ENCODE assay signal across 8 mouse cellular contexts in the genomic region with DNA sequence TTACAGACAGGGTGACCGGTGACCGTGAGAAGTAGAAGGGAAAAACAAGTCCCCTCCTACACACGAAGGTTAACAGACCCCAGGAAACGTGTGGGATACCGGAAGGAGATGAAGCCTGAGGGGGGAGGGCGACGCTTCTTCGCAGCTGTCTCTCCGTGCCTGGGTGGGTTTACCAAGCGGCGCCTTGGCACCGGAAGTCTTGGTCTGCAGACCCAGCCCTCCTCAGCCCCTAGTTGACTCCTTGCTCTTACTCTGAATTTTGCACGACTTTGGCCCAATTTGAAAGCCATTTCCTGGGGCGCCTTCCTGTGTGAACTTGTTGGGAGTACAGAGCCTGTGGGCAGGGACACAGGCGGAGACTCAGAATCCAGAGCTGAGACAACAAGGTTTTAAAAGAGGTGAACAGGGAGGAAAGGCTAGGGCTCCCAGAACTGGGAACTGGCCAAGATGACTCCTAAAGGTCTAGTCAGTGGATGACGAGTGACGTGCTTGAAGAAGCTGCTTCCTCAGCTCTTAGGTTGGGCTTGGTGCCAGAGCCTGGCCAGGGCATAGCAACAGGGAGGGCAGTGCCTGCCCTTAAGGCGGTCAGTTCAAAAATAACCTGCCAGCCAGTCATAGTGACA. TPM values are rescaled to one million over a fixed set of nuclear protein-coding genes. Genes with fewer than 3 reads are reported as not detected.
DNase-seq lines count a peak whose midpoint lies in the region; ATAC-seq and TF ChIP-seq lines count a peak whose summit lies in the region.
"Had no signal": no experiment of that assay in that cellular context is flagged by ENCODE, and none has a peak within 500 bp of the region (broad histone marks: within the 10 kb centered on the region; RNA-seq: fewer than 3 reads in every experiment).

No protein-coding gene starts in this region.

- no peaks in the 10 kb centered on the region for H3K27me3 ChIP-seq in MEL (ENCODE audit: control insufficient read depth in 1 of 2, insufficient read depth in 2 of 2, low read length in 2 of 2)
- H3K27me3 ChIP-seq in lung, embryonic 14.5 days (ENCODE audit: insufficient read depth, low read length): no peaks in the 10 kb centered on the region
- no peaks in the 10 kb centered on the region for H3K27me3 ChIP-seq in small intestine, adult 2 months (ENCODE audit: control insufficient read depth, insufficient read depth, low read length)

- H3K9ac ChIP-seq in MEL (ENCODE audit: control insufficient read depth, low read depth, low read length, poor library complexity, severe bottlenecking): peak overlapping the region; percentile 82
- peak overlapping the region; percentile 57 for H3K9ac ChIP-seq in lung, embryonic 14.5 days

- no peak for TF ChIP-seq CTCF in MEL (IDR thresholded peaks at IDR 0.05 in 2 of 3, conservative IDR thresholded peaks at IDR 0.05 in 1 of 3; ENCODE audit: control insufficient read depth in 1 of 3, insufficient read depth in 1 of 3, low read depth in 2 of 3, low read length in 3 of 3, poor library complexity in 1 of 3, severe bottlenecking in 1 of 3)
- no peak for TF ChIP-seq CTCF in lung, embryonic 14.5 days (IDR thresholded peaks at IDR 0.05; ENCODE audit: low read depth)
- TF ChIP-seq CTCF in small intestine, adult 2 months (IDR thresholded peaks at IDR 0.05; ENCODE audit: extremely low read depth, insufficient read length, insufficient replicate concordance, low read depth, low read length): no peak

- H3K36me3 ChIP-seq in MEL (ENCODE audit: control insufficient read depth in 1 of 2, insufficient read depth in 2 of 2, low read length in 2 of 2): no peaks in the 10 kb centered on the region
- H3K36me3 ChIP-seq in lung, embryonic 14.5 days (ENCODE audit: insufficient read depth): 0 out of 2 replicates have a peak, but pooled peaks cover 6% of the 10 kb centered on the region
- H3K36me3 ChIP-seq in small intestine, adult 2 months (ENCODE audit: control insufficient read depth, insufficient read depth, low read length): peaks cover 11% of the 10 kb centered on the region

- no peak; a peak in 1 of 4 replicates for TF ChIP-seq POLR2A in MEL (IDR thresholded peaks at IDR 0.05; ENCODE audit: control insufficient read depth in 1 of 2, insufficient read depth in 1 of 2, low read depth in 1 of 2, low read length in 2 of 2, poor library complexity in 1 of 2)
- peak; percentile 26; the same call in 1 of the 2 replicates for TF ChIP-seq POLR2A in small intestine, adult 2 months (IDR thresholded peaks at IDR 0.05; ENCODE audit: low read depth, low read length)

- peak overlapping the region; percentile 96 for H3K27ac ChIP-seq in MEL (ENCODE audit: control insufficient read depth, low read depth, low read length)
- H3K27ac ChIP-seq in lung, embryonic 14.5 days (ENCODE audit: low read depth): peak overlapping the region; percentile 89
- H3K27ac ChIP-seq in small intestine, adult 2 months (ENCODE audit: insufficient read depth, low read depth, low read length): peak overlapping the region; percentile 97

- peak; percentile 77 for DNase-seq in MEL (ENCODE audit: low read depth, low spot score)
- peak; percentile 93 for DNase-seq in adrenal gland, postnatal 36 days
- DNase-seq in heart, adult 18-20 months: peak; percentile 82 to 88
- DNase-seq in kidney, adult 18-20 months: peak; percentile 82
- peak; percentile 67 for DNase-seq in lung, embryonic 14.5 days
- no peak for DNase-seq in frontal cortex, postnatal 10 days (ENCODE audit: low spot score in 2 of 2)

- peak overlapping the region; percentile 98 for H3K4me2 ChIP-seq in lung, embryonic 14.5 days

- 15% methylated on average over 18 of the region's 18 CpGs for WGBS in lung, embryonic 14.5 days
- 6% methylated on average over 18 of the region's 18 CpGs for WGBS in small intestine, adult 2 months

- TF ChIP-seq EP300 in MEL (IDR thresholded peaks at IDR 0.05; ENCODE audit: low read depth in 1 of 2, low read length in 2 of 2): no peak; a peak in 1 of 4 replicates

- no peak for TF ChIP-seq RAD21 in MEL (IDR thresholded peaks at IDR 0.05; ENCODE audit: low read depth, low read length)

- peaks cover 3 to 13% of the 10 kb centered on the region in 2 experiments; a peak in 2 of 4 replicates for H3K4me1 ChIP-seq in MEL (ENCODE audit: control insufficient read depth in 1 of 2, insufficient read depth in 2 of 2, low read length in 2 of 2)
- H3K4me1 ChIP-seq in lung, embryonic 14.5 days (ENCODE audit: insufficient read depth): peaks cover 28% of the 10 kb centered on the region
- H3K4me1 ChIP-seq in small intestine, adult 2 months (ENCODE audit: control insufficient read depth, insufficient read depth, insufficient read length, low read length): peaks cover 31% of the 10 kb centered on the region

- no peak for ATAC-seq in lung, embryonic 14.5 days (ENCODE audit: insufficient read depth)

- peaks cover 34% of the 10 kb centered on the region for H3K79me2 ChIP-seq in MEL (ENCODE audit: control insufficient read depth, insufficient read depth, low read length, poor library complexity)

- no peaks in the 10 kb centered on the region for H3K9me3 ChIP-seq in MEL (replicated peaks; ENCODE audit: insufficient read depth, low read length)
- no peaks in the 10 kb centered on the region for H3K9me3 ChIP-seq in lung, embryonic 14.5 days (ENCODE audit: low read depth, low read length)

- peak overlapping the region; percentile 74 to 81 for H3K4me3 ChIP-seq in MEL (ENCODE audit: control insufficient read depth in 1 of 2, insufficient read depth in 1 of 2, low read depth in 2 of 2, low read length in 2 of 2)
- peak overlapping the region; percentile 50 for H3K4me3 ChIP-seq in lung, embryonic 14.5 days (ENCODE audit: low read depth, low read length)
- peak overlapping the region; percentile 80 for H3K4me3 ChIP-seq in small intestine, adult 2 months (ENCODE audit: low read depth, low read length)

TF ChIP-seq in MEL, 35 proteins besides CTCF, POLR2A, EP300 and RAD21:
- TF ChIP-seq ELF1 (IDR thresholded peaks at IDR 0.05; ENCODE audit: low read depth, low read length) (peak; percentile 62; the same call in 1 of the 2 replicates), SIN3A (IDR thresholded peaks at IDR 0.05; ENCODE audit: low read length) (no peak), E2F4 (IDR thresholded peaks at IDR 0.05; ENCODE audit: borderline replicate concordance, low read depth, low read length) (no peak), ETS1 (IDR thresholded peaks at IDR 0.05; ENCODE audit: low read depth, low read length) (0 out of 2 replicates have a peak, but pooled peaks have one; percentile 23), POLR2AphosphoS2 (IDR thresholded peaks at IDR 0.05; ENCODE audit: low read length) (no peak; the same call in 1 of the 2 replicates), HCFC1 (IDR thresholded peaks at IDR 0.05; ENCODE audit: low read depth, low read length) (0 out of 2 replicates have a peak, but pooled peaks have one; percentile 15), CHD1 (IDR thresholded peaks at IDR 0.05; ENCODE audit: low read depth, low read length) (peak; percentile 87; the same call in 1 of the 2 replicates), ZMIZ1 (IDR thresholded peaks at IDR 0.05; ENCODE audit: low read depth, low read length) (0 out of 2 replicates have a peak, but pooled peaks have one; percentile 9), MAZ (IDR thresholded peaks at IDR 0.05; ENCODE audit: low read depth, low read length) (peak; percentile 44; the same call in 1 of the 2 replicates), ZNF384 (IDR thresholded peaks at IDR 0.05; ENCODE audit: low read depth, low read length) (no peak)

RNA-seq across cellular contexts. Expression of gene Tmc8, which starts 0.6 kb away (rescaled TPM):
- 15.4 TPM in 2 replicates for total RNA-seq in MEL (2012; rRNA removed)
- 10 to 100 TPM in 1 of 2 experiments, not detected in 1; 23.5 TPM for polyA plus RNA-seq in MEL (2012; ENCODE audit: insufficient read depth in 1 of 2, insufficient read length in 2 of 2, low read depth in 1 of 2, low replicate concordance in 2 of 2, missing spikeins in 1 of 2)
- total RNA-seq in adrenal gland, postnatal 36 days (2021): 1 to 10 TPM; 3.9 to 6.0 TPM
- 1 to 10 TPM; 4.6 to 5.6 TPM for total RNA-seq in heart, adult 18-20 months (2021)
- polyA plus RNA-seq in lung, embryonic 14.5 days (2014; fragmentation: Nextera tagmentation; extraction: Ambion mirVana): 1.6 and 2.9 TPM in 2 replicates
- 34.3 and 59.6 TPM in 2 replicates for polyA plus RNA-seq in small intestine, adult 2 months (2012; rRNA removed)

RNA-seq across cellular contexts. Expression of gene Tmc6, which starts 0.7 kb away (rescaled TPM):
- 52.0 and 61.2 TPM in 2 replicates for total RNA-seq in MEL (2012; rRNA removed)
- 10 to 100 TPM in 1 of 2 experiments, not detected in 1; 48.8 TPM for polyA plus RNA-seq in MEL (2012; ENCODE audit: insufficient read depth in 1 of 2, insufficient read length in 2 of 2, low read depth in 1 of 2, low replicate concordance in 2 of 2, missing spikeins in 1 of 2)
- total RNA-seq in adrenal gland, postnatal 36 days (2021): 10 to 100 TPM; 25.4 to 31.3 TPM
- total RNA-seq in heart, adult 18-20 months (2021): 10 to 100 TPM; 11.6 to 16.4 TPM
- polyA plus RNA-seq in lung, embryonic 14.5 days (2014; fragmentation: Nextera tagmentation; extraction: Ambion mirVana): 18.2 and 18.6 TPM in 2 replicates
- 53.5 and 84.7 TPM in 2 replicates for polyA plus RNA-seq in small intestine, adult 2 months (2012; rRNA removed)

RNA-seq across cellular contexts. Expression of gene 6030468B19Rik, which starts 16.1 kb away (rescaled TPM):
- total RNA-seq in MEL (2012; rRNA removed): 1.1 and 2.7 TPM in 2 replicates
- polyA plus RNA-seq in MEL (2012; ENCODE audit: insufficient read depth in 1 of 2, insufficient read length in 2 of 2, low read depth in 1 of 2, low replicate concordance in 2 of 2, missing spikeins in 1 of 2): 1 to 10 TPM in 1 of 2 experiments, not detected in 1; 5.1 TPM
- total RNA-seq in adrenal gland, postnatal 36 days (2021): not detected
- total RNA-seq in heart, adult 18-20 months (2021): not detected
- polyA plus RNA-seq in lung, embryonic 14.5 days (2014; fragmentation: Nextera tagmentation; extraction: Ambion mirVana): 0.22 and 0.23 TPM in 2 replicates
- 0.09 and 0.47 TPM in 2 replicates for polyA plus RNA-seq in small intestine, adult 2 months (2012; rRNA removed)
- total RNA-seq: left cerebral cortex, postnatal 10 days had no signal

RNA-seq across cellular contexts. Expression of gene Gm20708, which starts 28.2 kb away (rescaled TPM):
- total RNA-seq in MEL (2012; rRNA removed): 0.46 and 0.85 TPM in 2 replicates
- under 1 TPM in 1 of 2 experiments, not detected in 1; 0.70 TPM for polyA plus RNA-seq in MEL (2012; ENCODE audit: insufficient read depth in 1 of 2, insufficient read length in 2 of 2, low read depth in 1 of 2, low replicate concordance in 2 of 2, missing spikeins in 1 of 2)
- under 1 TPM; 0.50 to 0.63 TPM for total RNA-seq in adrenal gland, postnatal 36 days (2021)
- 1 to 10 TPM in 1 of 2 experiments, under 1 TPM in 1; 0.87 to 1.4 TPM for total RNA-seq in heart, adult 18-20 months (2021)
- polyA plus RNA-seq in lung, embryonic 14.5 days (2014; fragmentation: Nextera tagmentation; extraction: Ambion mirVana): 0.23 and 0.30 TPM in 2 replicates
- 0.06 TPM in 1 of 2 replicates, not detected in the other for polyA plus RNA-seq in small intestine, adult 2 months (2012; rRNA removed)

RNA-seq across cellular contexts. Expression of gene Syngr2, which starts 28.2 kb away (rescaled TPM):
- total RNA-seq in MEL (2012; rRNA removed): 160 and 189 TPM in 2 replicates
- 100 to 1,000 TPM in 1 of 2 experiments, not detected in 1; 384 TPM for polyA plus RNA-seq in MEL (2012; ENCODE audit: insufficient read depth in 1 of 2, insufficient read length in 2 of 2, low read depth in 1 of 2, low replicate concordance in 2 of 2, missing spikeins in 1 of 2)
- 10 to 100 TPM; 80.4 to 97.8 TPM for total RNA-seq in adrenal gland, postnatal 36 days (2021)
- 100 to 1,000 TPM; 112 TPM for total RNA-seq in heart, adult 18-20 months (2021)
- 65.9 and 71.6 TPM in 2 replicates for polyA plus RNA-seq in lung, embryonic 14.5 days (2014; fragmentation: Nextera tagmentation; extraction: Ambion mirVana)
- 183 and 229 TPM in 2 replicates for polyA plus RNA-seq in small intestine, adult 2 months (2012; rRNA removed)

Comparison
In these comparisons a context has a peak if more than half of its experiments do, and no peak if none do; other contexts are left out.
1. DNase-seq: peak in MEL (single experiment), adrenal gland, postnatal 36 days (2 of 2), heart, adult 18-20 months (2 of 2), kidney, adult 18-20 months (single experiment) and lung, embryonic 14.5 days (single experiment); none in frontal cortex, postnatal 10 days (0 of 2).
2. Peak in every context shown above with its lines, with median percentiles within 50 percentile points of each other: H3K27ac ChIP-seq and H3K4me3 ChIP-seq.